Mouse (Mus musculus): ENCODE measurements at regions not wholly inside any gene's neighbourhood (a gene's known extent, or its start where the extent isn't known, plus 50 kb on each side); places are given as distances from the start of the nearest gene placed in this dataset.

GRCm38 (mm10) chr8:113549200-113549599, 86.2 kb upstream of the Mon1b start:
- Histone ChIP-seq H3K4me3 (no peak overlapping the region), H3K9me3 (no peaks in the 10 kb centered on the region), H3K27me3 (replicated peaks; ENCODE audit: low read depth, poor library complexity, severe bottlenecking) (no peaks in the 10 kb centered on the region), H3K4me1 (no peaks in the 10 kb centered on the region), H3K27ac (replicated peaks) (no peak overlapping the region), H3K36me3 (replicated peaks) (no peaks in the 10 kb centered on the region)
- no peak for DNase-seq (ENCODE audit: low spot score)
- WGBS: 86% methylated on average over 7 of the region's 7 CpGs

GRCm38 (mm10) chr8:113551454-113552273, 83.7 kb upstream of the Mon1b start:
- Histone ChIP-seq H3K4me3 (no peak overlapping the region), H3K27me3 (replicated peaks; ENCODE audit: low read depth, poor library complexity, severe bottlenecking) (no peaks in the 10 kb centered on the region), H3K4me1 (peaks cover 4% of the 10 kb centered on the region; the same call in 1 of the 2 replicates), H3K36me3 (replicated peaks) (no peaks in the 10 kb centered on the region), H3K27ac (replicated peaks) (no peak overlapping the region), H3K9me3 (no peaks in the 10 kb centered on the region)
- WGBS: 79% methylated on average over 12 of the region's 12 CpGs
- no peak for DNase-seq (ENCODE audit: low spot score)

- peaks cover 4% of the 10 kb centered on the region; the same call in 1 of the 2 replicates for H3K4me1 ChIP-seq
- no peaks in the 10 kb centered on the region for H3K9me3 ChIP-seq
- 74% methylated on average over 5 of the region's 5 CpGs for WGBS
- no peak overlapping the region for H3K27ac ChIP-seq (replicated peaks)
- H3K36me3 ChIP-seq (replicated peaks): no peaks in the 10 kb centered on the region
- no peak for DNase-seq (ENCODE audit: low spot score)
- H3K4me3 ChIP-seq: no peak overlapping the region
- H3K27me3 ChIP-seq (replicated peaks; ENCODE audit: low read depth, poor library complexity, severe bottlenecking): no peaks in the 10 kb centered on the region
Observed at GRCm38 (mm10) chr8:113552826-113553225, 82.6 kb upstream of the Mon1b start.

GRCm38 (mm10) chr8:113554700-113555455, 80.5 kb upstream of the Mon1b start:
- WGBS: 23% methylated on average over 12 of the region's 12 CpGs
- no peak for DNase-seq (ENCODE audit: low spot score)
- Histone ChIP-seq H3K27me3 (replicated peaks; ENCODE audit: low read depth, poor library complexity, severe bottlenecking) (no peaks in the 10 kb centered on the region), H3K4me1 (peaks cover 4% of the 10 kb centered on the region; the same call in 1 of the 2 replicates), H3K4me3 (no peak overlapping the region), H3K9me3 (no peaks in the 10 kb centered on the region), H3K36me3 (replicated peaks) (no peaks in the 10 kb centered on the region), H3K27ac (replicated peaks) (no peak overlapping the region)

GRCm38 (mm10) chr8:113556994-113557393, 78.4 kb upstream of the Mon1b start:
- Histone ChIP-seq H3K27ac (replicated peaks) (no peak overlapping the region), H3K4me1 (peaks cover 4% of the 10 kb centered on the region; the same call in 1 of the 2 replicates), H3K27me3 (replicated peaks; ENCODE audit: low read depth, poor library complexity, severe bottlenecking) (no peaks in the 10 kb centered on the region), H3K36me3 (replicated peaks) (no peaks in the 10 kb centered on the region), H3K9me3 (no peaks in the 10 kb centered on the region), H3K4me3 (no peak overlapping the region)
- no peak for DNase-seq (ENCODE audit: low spot score)
- WGBS: 87% methylated on average over 5 of the region's 5 CpGs

GRCm38 (mm10) chr8:113581098-113581497, 54.3 kb upstream of the Mon1b start:
- Histone ChIP-seq H3K36me3 (replicated peaks) (no peaks in the 10 kb centered on the region), H3K27ac (replicated peaks) (no peak overlapping the region; the same call in 1 of the 2 replicates), H3K4me3 (no peak overlapping the region), H3K27me3 (replicated peaks; ENCODE audit: low read depth, poor library complexity, severe bottlenecking) (no peaks in the 10 kb centered on the region), H3K9me3 (no peaks in the 10 kb centered on the region), H3K4me1 (peaks cover 19% of the 10 kb centered on the region)
- WGBS: 41% methylated on average over 10 of the region's 10 CpGs
- peak; percentile 17 for DNase-seq (ENCODE audit: low spot score)

- no peaks in the 10 kb centered on the region for H3K36me3 ChIP-seq (replicated peaks)
- no peak overlapping the region for H3K4me3 ChIP-seq
- no peaks in the 10 kb centered on the region for H3K9me3 ChIP-seq
- WGBS: 16% methylated on average over 12 of the region's 12 CpGs
- H3K4me1 ChIP-seq: peaks cover 19% of the 10 kb centered on the region
- H3K27ac ChIP-seq (replicated peaks): no peak overlapping the region
- DNase-seq (ENCODE audit: low spot score): peak; percentile 64
- no peaks in the 10 kb centered on the region for H3K27me3 ChIP-seq (replicated peaks; ENCODE audit: low read depth, poor library complexity, severe bottlenecking)
Observed at GRCm38 (mm10) chr8:113581704-113582103, 53.7 kb upstream of the Mon1b start.

GRCm38 (mm10) chr8:113582180-113582975, 53.0 kb upstream of the Mon1b start:
- WGBS: 23% methylated on average over 16 of the region's 16 CpGs
- Histone ChIP-seq H3K4me3 (no peak overlapping the region), H3K36me3 (replicated peaks) (no peaks in the 10 kb centered on the region), H3K27me3 (replicated peaks; ENCODE audit: low read depth, poor library complexity, severe bottlenecking) (no peaks in the 10 kb centered on the region), H3K27ac (replicated peaks) (no peak overlapping the region), H3K4me1 (peaks cover 19% of the 10 kb centered on the region), H3K9me3 (no peaks in the 10 kb centered on the region)
- peak; percentile 78 for DNase-seq (ENCODE audit: low spot score)

- H3K27ac ChIP-seq (replicated peaks): no peak overlapping the region
- WGBS: 70% methylated on average over 10 of the region's 10 CpGs
- peaks cover 19% of the 10 kb centered on the region for H3K4me1 ChIP-seq
- H3K9me3 ChIP-seq: no peaks in the 10 kb centered on the region
- no peaks in the 10 kb centered on the region for H3K27me3 ChIP-seq (replicated peaks; ENCODE audit: low read depth, poor library complexity, severe bottlenecking)
- DNase-seq (ENCODE audit: low spot score): no peak
- H3K4me3 ChIP-seq: no peak overlapping the region
- H3K36me3 ChIP-seq (replicated peaks): no peaks in the 10 kb centered on the region
Observed at GRCm38 (mm10) chr8:113583801-113584200, 51.6 kb upstream of the Mon1b start.
